Mouse (Mus musculus) bone marrow, adult 2 months (tissue): ENCODE results near the gene Clcn6. TPM values are rescaled to one million over a fixed set of nuclear protein-coding genes. Genes with fewer than 3 reads are reported as not detected.

Experiments used
- H3K27ac ChIP-seq: fragments of 200-500 bp; 2 replicates; pipeline ENCODE4 v1.5.1; 2012; ENCODE audit warnings: low read depth, mild to moderate bottlenecking, control low read depth, inconsistent platforms, low read length; ENCODE audit not compliant: control insufficient read depth, poor library complexity, insufficient read depth
- H3K4me1 ChIP-seq: fragments of 200-500 bp; 2 replicates; pipeline ENCODE4 v1.6.1; 2011; ENCODE audit warnings: low read length; ENCODE audit not compliant: control insufficient read depth, insufficient read depth
- H3K4me3 ChIP-seq: fragments of 200-500 bp; replicated peaks from 2 replicates; pipeline ENCODE3; 2011; ENCODE audit warnings: mild to moderate bottlenecking, low read depth, low read length, control low read depth; ENCODE audit not compliant: control insufficient read depth
- CTCF ChIP-seq: fragments of 200-500 bp; IDR thresholded peaks from 2 replicates; pipeline ENCODE4 v1.5.1; 2011; ENCODE audit warnings: low read length, control low read depth; ENCODE audit not compliant: control insufficient read depth, insufficient read depth
- POLR2A ChIP-seq: fragments of 200-500 bp; IDR thresholded peaks from 2 replicates; pipeline ENCODE4 v1.6.1; 2011; ENCODE audit warnings: low read depth, mild to moderate bottlenecking, control low read depth, low read length, borderline replicate concordance; ENCODE audit not compliant: control insufficient read depth
- WGBS: fragments of 180-500 bp; shearing (Covaris S2); methylation state at CpG from one replicate; pipeline ENCODE4 v1.1.7; 2018; 5-methylcytosine and 5-hydroxymethylcytosine counted together
- polyA plus RNA-seq: library from polyadenylated mRNA; stranded (reverse); fragments of >200 nt; gene quantifications from 2 replicates; pipeline ENCODE4 v1.2.4, GENCODE M21; 2011; ENCODE audit warnings: low replicate concordance; ENCODE audit not compliant: missing spikeins, insufficient read depth, insufficient read length

Clcn6 gene
- polyA plus RNA-seq, 1 experiment, result 6.8 TPM

DNA sequence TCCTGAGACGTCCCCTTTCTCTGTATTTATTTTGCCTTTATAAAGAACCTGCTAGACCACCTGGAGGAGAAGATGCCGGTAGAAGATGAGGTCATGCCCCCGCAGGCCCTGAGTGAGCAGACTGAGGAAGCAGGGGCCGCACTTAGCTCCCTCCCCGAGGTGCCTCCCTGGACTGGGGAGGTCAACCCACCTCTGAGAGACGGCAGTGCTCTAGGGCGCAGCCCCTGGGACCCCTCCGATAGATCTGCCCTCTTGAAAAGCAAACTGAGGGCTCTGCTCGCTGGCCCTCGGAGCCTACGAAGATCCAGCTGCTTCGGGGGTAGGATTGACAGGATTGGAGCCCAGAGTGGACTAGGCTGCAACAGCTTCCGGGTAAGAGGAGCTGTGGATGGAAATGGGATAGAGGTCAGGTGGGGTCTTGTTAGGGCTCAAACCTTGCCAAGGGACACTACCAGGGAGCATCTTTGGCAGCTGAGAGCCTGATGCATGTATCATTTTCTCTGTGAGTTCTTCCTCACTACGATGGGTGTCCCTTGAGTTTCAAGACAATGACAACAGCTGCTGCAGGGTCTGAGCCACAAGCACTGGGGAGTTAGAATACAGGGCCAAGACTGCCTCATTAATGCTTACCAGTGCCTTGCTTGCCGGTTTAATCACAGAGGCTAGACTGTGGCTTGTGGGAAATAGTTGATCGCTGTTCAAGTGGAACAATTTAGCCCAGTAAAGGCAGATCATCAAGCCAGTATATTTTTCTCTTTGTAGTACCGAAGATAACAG, 37.4 kb downstream of the Clcn6 start:
- WGBS, result 80% methylated on average over 17 of the region's 17 CpGs
- no peak overlapping the region for H3K27ac ChIP-seq
- no peak for TF ChIP-seq CTCF
- TF ChIP-seq POLR2A, result no peak
- H3K4me1 ChIP-seq, result no peaks in the 10 kb centered on the region
- H3K4me3 ChIP-seq, result no peak overlapping the region

DNA sequence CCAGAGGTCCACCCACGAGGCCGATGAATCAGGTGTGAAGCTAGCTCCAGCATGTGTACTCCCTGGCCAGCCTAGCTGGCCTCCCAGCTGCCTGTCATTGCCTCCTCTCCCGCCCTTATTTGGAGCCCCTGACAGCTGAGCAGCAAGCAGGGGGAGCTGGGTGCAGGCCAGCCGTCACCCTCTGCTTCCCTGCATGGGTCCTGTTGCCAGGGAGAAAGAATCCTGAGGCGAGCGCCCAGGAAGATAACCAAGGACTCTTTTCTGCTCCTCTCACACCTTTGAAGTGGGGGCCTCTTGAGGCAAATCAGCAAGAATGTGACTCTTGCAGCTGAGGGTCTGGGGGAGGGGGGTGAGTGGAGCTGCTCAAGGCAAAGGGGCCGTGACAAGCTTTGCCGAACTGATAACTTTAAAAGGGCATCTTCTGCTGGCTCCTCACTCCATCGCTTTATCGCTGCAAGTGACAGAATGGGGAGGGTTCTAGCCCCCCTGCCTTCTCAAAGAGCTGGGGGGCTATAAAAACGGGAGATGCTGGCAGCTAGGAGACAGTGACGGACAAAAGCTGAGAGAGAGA, 38.3 kb downstream of the Clcn6 start, which contains the start of gene Nppa:
TSS of gene Nppa (plus strand) at position 521 of the 571 bp plus-strand sequence.
- no peaks in the 10 kb centered on the region for H3K4me1 ChIP-seq
- 37% methylated on average over 12 of the region's 12 CpGs for whole genome bisulfite sequencing
- TF ChIP-seq POLR2A (no peak), CTCF (no peak)
- H3K27ac ChIP-seq, result no peak within 1 kb of the TSS
- H3K4me3 ChIP-seq, result no peak within 1 kb of the TSS

DNA sequence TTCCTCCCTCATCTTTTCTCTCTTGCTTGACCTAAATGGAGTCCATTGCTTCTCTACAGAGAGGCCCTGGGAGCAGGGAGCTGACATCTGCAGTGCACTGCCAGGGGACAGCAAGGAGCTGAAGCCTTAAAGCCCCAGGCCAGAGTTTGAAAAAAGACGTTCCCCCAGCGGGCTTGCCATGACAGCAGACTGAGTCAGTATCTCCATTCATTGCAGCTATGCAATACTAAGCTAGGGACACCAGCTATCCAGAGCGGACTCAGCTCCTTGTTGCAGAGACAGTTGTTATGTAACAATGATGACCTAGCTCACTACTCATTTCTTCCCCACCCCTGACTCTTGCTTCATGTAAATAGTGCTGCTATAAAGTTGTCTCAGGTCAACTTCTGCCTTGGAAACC, 43.3 kb downstream of the Clcn6 start:
- no peak overlapping the region for H3K27ac ChIP-seq
- WGBS, result 71% methylated on average over 3 of the region's 3 CpGs
- no peak overlapping the region for H3K4me3 ChIP-seq
- no peaks in the 10 kb centered on the region for H3K4me1 ChIP-seq
- no peak for TF ChIP-seq POLR2A
- no peak for TF ChIP-seq CTCF

DNA sequence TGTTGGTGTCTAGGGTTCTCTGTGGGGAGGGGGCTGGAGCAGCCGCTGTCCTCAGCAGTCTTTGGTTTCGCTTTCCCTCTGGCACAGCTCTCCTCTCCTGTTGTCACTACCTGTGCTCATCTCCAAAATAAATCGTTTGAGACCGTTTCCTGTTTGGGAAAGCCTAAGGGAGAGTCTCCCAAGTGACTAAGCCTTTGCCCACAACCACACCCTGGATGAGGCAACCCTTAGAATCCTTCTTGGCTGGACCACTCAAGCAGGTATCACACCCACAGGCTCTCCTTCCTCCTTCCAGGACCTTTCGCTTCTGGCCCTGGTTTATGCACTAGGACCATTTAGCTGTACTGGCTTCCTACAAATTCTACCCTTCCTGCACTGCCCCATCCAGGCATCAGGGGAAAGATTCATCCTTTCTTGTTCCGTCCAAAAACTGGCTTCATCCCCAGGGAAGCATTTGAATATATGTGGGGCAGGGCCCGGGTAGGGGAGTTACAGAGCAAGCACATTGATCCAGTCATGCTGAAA, 45.0 kb downstream of the Clcn6 start:
- no peak for TF ChIP-seq POLR2A
- TF ChIP-seq CTCF, result no peak
- Histone ChIP-seq H3K4me1 (no peaks in the 10 kb centered on the region), H3K27ac (no peak overlapping the region), H3K4me3 (no peak overlapping the region)
- WGBS, result 51% methylated on average over 7 of the region's 7 CpGs

- H3K4me1 ChIP-seq, result no peaks in the 10 kb centered on the region
- 29% methylated on average over 20 of the region's 20 CpGs for WGBS
- no peak within 1 kb of the TSS for H3K27ac ChIP-seq
- no peak within 1 kb of the TSS for H3K4me3 ChIP-seq
- TF ChIP-seq CTCF (no peak), POLR2A (no peak)
Observed at GRCm38 (mm10) chr4:147985205-147986132, 53.2 kb downstream of the Clcn6 start, which contains the start of gene Nppb. TSS of gene Nppb (plus strand) at chr4:147985788.

- 71% methylated on average over 7 of the region's 7 CpGs for WGBS
- TF ChIP-seq CTCF (no peak), POLR2A (no peak)
Observed at GRCm38 (mm10) chr4:147979441-147979860, 59.2 kb downstream of the Clcn6 start.

DNA sequence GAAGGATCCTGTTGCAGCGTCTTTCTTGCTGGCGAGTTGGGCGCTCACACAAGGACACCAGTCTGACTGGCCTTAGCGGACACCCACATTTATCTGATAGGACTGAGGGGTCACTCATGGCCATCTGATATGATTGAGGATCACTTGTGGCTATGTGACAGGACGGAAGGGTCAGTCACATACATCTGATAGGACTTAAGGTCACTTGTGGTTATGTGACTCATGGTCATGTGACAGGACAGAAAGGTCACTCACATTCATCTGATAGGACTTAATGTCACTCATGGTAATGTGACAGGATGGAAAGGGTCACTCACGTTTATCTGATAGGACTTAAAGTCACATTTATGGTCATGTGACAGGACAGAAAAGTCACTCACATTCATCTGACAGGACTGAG, 60.2 kb downstream of the Clcn6 start:
- Histone ChIP-seq H3K4me3 (no peak overlapping the region), H3K4me1 (no peaks in the 10 kb centered on the region), H3K27ac (no peak overlapping the region)
- WGBS, result 85% methylated on average over 6 of the region's 6 CpGs
- TF ChIP-seq POLR2A, result no peak
- TF ChIP-seq CTCF, result no peak

More at GRCm38 (mm10) chr4:147979441-147979860, 59.2 kb downstream of the Clcn6 start:
- H3K4me3 ChIP-seq, result no peak overlapping the region
- H3K27ac ChIP-seq, result no peak overlapping the region
- no peaks in the 10 kb centered on the region for H3K4me1 ChIP-seq
